Mouse (Mus musculus) stomach, postnatal 0 days (tissue): ENCODE results near the gene Gm21974. TPM values are rescaled to one million over a fixed set of nuclear protein-coding genes. Genes with fewer than 3 reads are reported as not detected.
"Not testable (repeated sequence)": the region's sequence is repeated elsewhere in the genome, so short reads cannot be mapped to it uniquely, and the experiment has no call there.

ENCODE experiments used
- ATAC-seq: fragments of 200-750 bp; cut with Nextera tagmentation; 2 replicates; pipeline ENCODE4 v1.8.0; 2017; ENCODE audit not compliant: low FRiP score, low TSS enrichment
- DNase-seq: peaks from one replicate; pipeline ENCODE4 v3.0.0-alpha.2; 2016; ENCODE audit warnings: low spot score
- H3K27ac ChIP-seq: fragments of 300-500 bp; sonication (generic); replicated peaks from 2 replicates; pipeline ENCODE4 v1.5.1; 2014; ENCODE audit warnings: mild to moderate bottlenecking, control low read depth
- H3K27me3 ChIP-seq: fragments of 300-500 bp; sonication (generic); 2 replicates; pipeline ENCODE4 v1.6.1; 2014; ENCODE audit warnings: low read length; ENCODE audit not compliant: control insufficient read depth, insufficient read depth
- H3K36me3 ChIP-seq: fragments of 300-500 bp; sonication (generic); 2 replicates; pipeline ENCODE4 v1.6.1; 2014; ENCODE audit warnings: low read length, mixed read lengths; ENCODE audit not compliant: control insufficient read depth, insufficient read depth
- H3K4me1 ChIP-seq: fragments of 300-500 bp; sonication (generic); replicated peaks from 2 replicates; pipeline ENCODE4 v1.6.1; 2014; ENCODE audit warnings: antibody characterized with exemption; ENCODE audit not compliant: control insufficient read depth, insufficient read depth
- H3K4me2 ChIP-seq: fragments of 300-500 bp; sonication (generic); replicated peaks from 2 replicates; pipeline ENCODE4 v1.6.1; 2014; ENCODE audit warnings: low read depth, mild to moderate bottlenecking, control low read depth, moderate library complexity
- H3K4me3 ChIP-seq: fragments of 300-500 bp; sonication (generic); 2 replicates; pipeline ENCODE4 v1.5.1; 2014; ENCODE audit warnings: low read depth, low read length, control low read depth
- H3K9ac ChIP-seq: fragments of 300-500 bp; sonication (generic); 2 replicates; pipeline ENCODE4 v1.6.1; 2014; ENCODE audit warnings: mild to moderate bottlenecking, low read length, control low read depth, mixed read lengths
- H3K9me3 ChIP-seq: fragments of 300-500 bp; sonication (generic); 2 replicates; pipeline ENCODE4 v1.6.1; 2016; ENCODE audit warnings: low read length; ENCODE audit not compliant: control insufficient read depth
- CTCF ChIP-seq: IDR thresholded peaks from 2 replicates; pipeline ENCODE4 v1.5.1; 2016; ENCODE audit warnings: antibody characterized with exemption, low read depth, mild to moderate bottlenecking, moderate library complexity
- EP300 ChIP-seq: optimal IDR thresholded peaks from 2 replicates; pipeline ENCODE3; 2016; ENCODE audit warnings: antibody characterized with exemption
- WGBS: fragments of 180-500 bp; shearing (Covaris S2); extraction: QIAGEN DNeasy Blood & Tissue Kit; methylation state at CpG from one replicate; pipeline ENCODE4 v1.1.7; 2014; 5-methylcytosine and 5-hydroxymethylcytosine counted together
- polyA plus RNA-seq: library from polyadenylated mRNA; unstranded; fragments of >200 nt; fragmentation: Nextera tagmentation; extraction: Ambion mirVana; gene quantifications from 2 replicates; pipeline ENCODE4 v1.2.1, GENCODE M21; 2015

Gm21974 gene
- polyA plus RNA-seq, 1 experiment from 2014 or later = not detected

DNA sequence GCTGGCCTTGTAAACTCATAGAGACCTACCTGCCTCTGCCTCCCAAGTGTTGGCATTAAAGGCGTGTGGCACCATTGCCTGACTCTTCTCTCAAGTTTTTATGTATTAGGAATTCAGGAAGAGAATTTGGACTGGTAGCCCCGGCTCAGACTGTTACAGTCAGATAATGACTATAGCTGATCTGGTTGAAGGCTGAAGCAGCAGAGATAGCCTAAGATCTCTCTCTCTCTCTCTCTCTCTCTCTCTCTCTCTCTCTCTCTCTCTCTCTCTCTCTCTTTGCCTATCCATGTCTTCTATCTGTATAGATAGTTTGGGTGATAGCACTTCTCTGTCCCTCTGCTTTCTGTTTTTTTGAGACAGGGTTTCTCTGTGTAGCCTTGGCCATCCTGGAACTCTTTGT, 6.5 kb upstream of the Gm21974 start:
- Histone ChIP-seq H3K27me3 (no peaks in the 10 kb centered on the region), H3K9me3 (no peaks in the 10 kb centered on the region), H3K4me3 (no peak overlapping the region), H3K4me1 (no peaks in the 10 kb centered on the region), H3K36me3 (no peaks in the 10 kb centered on the region), H3K4me2 (no peak overlapping the region), H3K27ac (no peak overlapping the region), H3K9ac (no peak overlapping the region)
- ATAC-seq = no peak
- TF ChIP-seq EP300 = no peak
- no peak for DNase-seq
- 89% methylated on average over 2 of the region's 2 CpGs for WGBS

DNA sequence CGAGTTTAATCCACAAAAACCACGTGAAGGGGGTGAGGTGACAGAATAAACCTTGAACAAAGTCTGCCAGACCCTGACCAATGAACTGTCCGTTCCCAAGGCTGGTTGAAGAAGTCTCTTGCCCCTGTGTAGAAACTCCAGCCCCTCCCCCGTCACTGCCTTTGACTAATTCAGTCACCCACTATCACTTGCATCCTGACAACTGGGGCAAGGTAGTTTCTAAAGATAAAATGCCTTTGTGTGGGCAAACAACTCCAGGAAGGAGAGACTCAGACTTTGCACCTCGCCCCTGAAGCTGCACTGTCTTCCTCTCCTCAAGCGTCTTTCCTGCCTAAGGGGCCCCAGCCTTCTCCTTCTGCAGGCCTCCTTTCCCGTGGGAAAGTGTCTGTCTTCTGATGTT, 4.7 kb upstream of the Gm21974 start:
- H3K4me2 ChIP-seq = no peak overlapping the region
- H3K4me1 ChIP-seq = no peaks in the 10 kb centered on the region
- H3K9me3 ChIP-seq = no peaks in the 10 kb centered on the region
- H3K9ac ChIP-seq = no peak overlapping the region
- ATAC-seq = no peak
- H3K27me3 ChIP-seq = no peaks in the 10 kb centered on the region
- H3K27ac ChIP-seq = no peak overlapping the region; the same call in 1 of the 2 replicates
- TF ChIP-seq EP300 = no peak
- no peaks in the 10 kb centered on the region for H3K36me3 ChIP-seq
- DNase-seq = peak; percentile 55
- WGBS = 29% methylated on average over 7 of the region's 7 CpGs
- no peak overlapping the region for H3K4me3 ChIP-seq

DNA sequence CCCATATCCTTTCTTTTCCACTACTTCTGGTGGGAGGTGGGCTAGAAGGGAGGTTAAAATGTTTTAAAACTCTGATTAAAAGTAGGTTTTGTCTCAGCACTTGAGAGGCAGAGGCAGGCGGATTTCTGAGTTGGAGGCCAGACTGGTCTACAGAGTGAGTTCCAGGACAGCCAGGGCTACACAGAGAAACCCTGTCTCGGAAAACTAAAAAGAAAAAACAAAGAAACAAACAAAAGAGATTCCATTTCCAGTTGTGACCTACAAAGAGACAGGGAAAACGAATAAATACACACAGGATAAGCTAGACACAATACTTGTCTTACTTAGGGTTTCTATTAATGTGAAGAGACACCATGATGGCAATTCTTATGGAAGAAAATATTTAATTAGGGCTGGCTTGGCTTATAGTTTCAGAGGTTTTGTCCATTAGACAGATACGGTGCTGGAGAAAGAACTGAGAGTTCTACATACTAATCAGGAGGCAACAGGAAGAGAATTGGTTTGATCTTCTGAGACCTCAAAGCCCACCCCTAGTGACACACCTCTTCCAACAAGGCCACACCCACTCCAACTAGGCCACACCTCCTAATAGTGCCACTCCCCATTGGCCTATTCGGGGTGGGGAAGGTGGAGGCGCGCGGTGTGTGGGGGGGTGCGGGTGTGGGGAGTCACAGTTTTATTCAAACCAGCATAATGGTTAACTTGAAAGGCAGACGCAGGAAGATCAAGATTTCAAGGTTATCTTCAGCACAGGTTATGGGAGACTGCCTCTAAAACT, 3.1 kb upstream of the Gm21974 start:
- ATAC-seq (no peak), DNase-seq (peak; percentile 55)
- Histone ChIP-seq H3K4me2 (no peak overlapping the region), H3K27me3 (no peaks in the 10 kb centered on the region), H3K36me3 (no peaks in the 10 kb centered on the region), H3K9me3 (no peaks in the 10 kb centered on the region), H3K9ac (no peak overlapping the region), H3K4me1 (no peaks in the 10 kb centered on the region), H3K27ac (no peak overlapping the region), H3K4me3 (no peak overlapping the region)
- WGBS = 31% methylated on average over 10 of the region's 10 CpGs
- TF ChIP-seq EP300 = no peak
- no peak for TF ChIP-seq CTCF

DNA sequence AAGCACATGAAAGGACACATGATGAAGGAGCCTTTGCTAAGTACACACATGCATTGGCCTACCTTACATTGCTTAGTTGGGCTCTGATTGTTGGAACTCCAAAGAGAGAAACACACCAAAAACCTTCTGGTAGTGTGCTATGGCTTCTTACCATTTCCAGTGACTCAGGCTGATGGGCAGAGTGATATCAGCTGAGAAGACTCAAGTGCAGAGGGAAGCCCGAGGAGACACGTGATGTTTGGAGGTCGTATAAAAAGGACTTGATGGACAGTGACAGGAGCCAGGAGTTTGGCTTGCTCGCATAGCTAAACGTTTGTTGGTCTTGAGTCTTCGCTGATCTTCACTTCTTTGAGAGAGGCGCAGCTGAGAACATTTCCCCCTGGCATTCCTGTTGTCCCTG, 2.3 kb upstream of the Gm21974 start:
- Histone ChIP-seq H3K27me3 (no peaks in the 10 kb centered on the region), H3K27ac (no peak overlapping the region), H3K4me3 (no peak overlapping the region), H3K4me1 (no peaks in the 10 kb centered on the region), H3K4me2 (no peak overlapping the region), H3K9me3 (no peaks in the 10 kb centered on the region), H3K36me3 (no peaks in the 10 kb centered on the region; the same call in 1 of the 2 replicates), H3K9ac (no peak overlapping the region)
- ATAC-seq (no peak), DNase-seq (no peak)
- TF ChIP-seq EP300 = no peak
- no peak for TF ChIP-seq CTCF
- 89% methylated on average over 7 of the region's 7 CpGs for WGBS

DNA sequence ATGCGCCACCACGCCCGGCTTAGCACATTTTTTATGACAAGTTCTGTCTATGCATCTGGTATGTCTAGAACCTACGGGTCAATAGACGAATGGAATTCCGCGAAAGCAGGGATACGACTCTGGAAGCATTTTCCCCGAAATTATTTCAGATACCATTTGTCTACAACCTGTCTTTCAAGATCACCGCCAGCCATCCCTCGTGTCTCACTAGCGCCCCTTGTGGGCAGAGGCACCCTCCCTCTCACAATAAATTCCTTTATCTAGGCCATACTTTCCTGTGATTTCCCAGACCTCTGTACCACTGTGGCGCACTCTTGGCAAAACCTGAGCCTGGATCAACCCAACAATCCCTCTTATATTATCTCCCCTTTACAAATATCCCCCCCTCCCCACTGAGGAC, 1.1 kb upstream of the Gm21974 start:
- no peak overlapping the region for H3K4me3 ChIP-seq
- ATAC-seq (no peak), DNase-seq (peak; percentile 66)
- no peaks in the 10 kb centered on the region; the same call in 1 of the 2 replicates for H3K36me3 ChIP-seq
- 50% methylated on average over 13 of the region's 13 CpGs for WGBS
- no peak overlapping the region for H3K4me2 ChIP-seq
- H3K9me3 ChIP-seq = no peaks in the 10 kb centered on the region
- TF ChIP-seq CTCF (peak; percentile 80), EP300 (no peak)
- no peak overlapping the region for H3K27ac ChIP-seq
- no peaks in the 10 kb centered on the region for H3K27me3 ChIP-seq
- no peak overlapping the region for H3K9ac ChIP-seq
- H3K4me1 ChIP-seq = no peaks in the 10 kb centered on the region

DNA sequence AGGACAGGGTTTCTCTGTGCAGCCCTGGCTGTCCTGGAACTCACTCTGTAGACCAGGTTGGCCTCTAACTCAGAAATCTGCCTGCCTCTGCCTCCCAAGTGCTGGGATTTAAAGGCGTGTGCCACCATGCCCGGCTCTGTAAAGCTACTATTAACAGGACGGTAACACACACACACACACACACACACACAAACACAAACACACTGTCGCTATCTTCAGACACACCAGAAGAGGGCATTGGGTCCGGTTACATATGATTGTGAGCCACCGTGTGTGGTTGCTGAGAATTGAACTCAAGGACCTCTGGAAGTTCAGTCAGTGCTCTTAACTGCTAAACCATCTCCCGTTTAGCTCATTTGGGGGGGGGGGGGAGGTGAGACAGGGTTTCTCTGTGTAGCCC, 637 bp upstream of the Gm21974 start:
- 0 out of 2 replicates have a peak, but pooled peaks have one; percentile 0 for ATAC-seq
- not testable (repeated sequence) for H3K27ac ChIP-seq, H3K9me3 ChIP-seq, DNase-seq, H3K4me2 ChIP-seq, H3K9ac ChIP-seq, H3K4me1 ChIP-seq, H3K36me3 ChIP-seq, H3K27me3 ChIP-seq
- WGBS = 60% methylated on average over 7 of the region's 7 CpGs
- H3K4me3 ChIP-seq = peak overlapping the region; percentile 59; the same call in 1 of the 2 replicates
